Mouse (Mus musculus): Measurements from ENCODE around the gene Sh3pxd2a.

The Sh3pxd2a gene

DNA sequence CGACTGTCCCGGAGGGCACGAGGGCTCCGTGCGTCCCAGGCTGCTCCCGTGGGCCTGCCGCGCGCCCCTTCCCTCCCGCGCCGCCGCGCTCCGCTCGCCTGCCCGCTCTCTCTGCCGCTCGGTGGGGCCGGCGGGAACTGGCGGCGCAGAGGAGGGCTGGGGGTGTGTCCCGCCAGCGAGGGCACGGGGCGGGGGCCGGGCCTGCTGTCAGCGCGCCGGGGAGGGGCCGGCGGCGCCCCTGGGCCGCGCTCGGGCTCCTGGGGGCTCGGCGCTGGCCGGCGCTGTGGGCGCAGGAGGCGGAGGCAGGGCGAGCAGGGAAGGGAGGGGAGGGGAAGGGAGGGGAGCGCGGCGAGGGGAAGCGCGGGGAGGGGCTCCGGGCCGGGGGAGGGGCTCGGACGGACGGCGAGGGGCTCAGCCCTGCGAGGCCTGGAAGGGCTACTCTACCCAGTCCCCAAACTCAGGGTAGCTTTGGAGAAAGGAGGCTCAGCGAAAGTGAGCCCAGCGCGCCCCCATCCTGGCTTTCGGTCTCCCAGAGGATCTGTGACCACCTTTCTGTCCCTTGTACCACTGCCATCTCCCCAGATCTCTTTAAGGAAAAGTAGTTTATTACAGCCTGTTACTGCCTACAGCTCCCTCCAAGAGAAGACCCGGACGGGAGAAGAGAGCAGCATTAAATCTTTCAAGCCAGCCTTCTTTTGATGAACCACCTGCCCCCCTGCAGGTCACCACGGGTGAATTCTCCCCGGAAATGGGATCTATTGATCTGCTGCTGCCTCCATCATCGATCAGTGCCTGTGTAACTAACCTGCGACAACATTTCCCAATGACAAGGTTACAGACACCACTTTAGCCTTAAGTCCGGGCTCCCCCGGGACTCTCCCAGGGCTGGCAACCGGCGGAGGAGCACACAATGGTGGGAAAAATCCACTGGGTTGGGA lies at the start of gene Sh3pxd2a:
Gene Sh3pxd2a, minus strand, starts transcription at position 98 of the 938 bp plus-strand sequence.
- peak in 1 of 2 experiments; percentile 54 for DNase-seq (ENCODE audit: low spot score in 2 of 2)

DNA sequence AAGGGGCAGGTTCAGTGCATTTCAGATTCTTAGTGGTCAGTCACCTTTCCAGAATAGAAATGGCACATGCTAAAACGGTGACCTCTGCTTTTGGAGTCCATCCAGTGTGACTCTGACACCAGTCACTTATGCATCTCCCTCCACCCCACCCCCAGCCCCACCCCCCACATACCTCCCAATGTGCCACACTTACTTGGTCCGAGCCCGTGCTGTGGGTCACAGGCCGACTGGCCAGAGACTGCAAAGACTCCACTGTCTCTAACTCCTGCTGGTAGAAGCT lies 49.4 kb upstream of the Sh3pxd2a start:
- no peak for DNase-seq (ENCODE audit: low spot score in 2 of 2)

DNA sequence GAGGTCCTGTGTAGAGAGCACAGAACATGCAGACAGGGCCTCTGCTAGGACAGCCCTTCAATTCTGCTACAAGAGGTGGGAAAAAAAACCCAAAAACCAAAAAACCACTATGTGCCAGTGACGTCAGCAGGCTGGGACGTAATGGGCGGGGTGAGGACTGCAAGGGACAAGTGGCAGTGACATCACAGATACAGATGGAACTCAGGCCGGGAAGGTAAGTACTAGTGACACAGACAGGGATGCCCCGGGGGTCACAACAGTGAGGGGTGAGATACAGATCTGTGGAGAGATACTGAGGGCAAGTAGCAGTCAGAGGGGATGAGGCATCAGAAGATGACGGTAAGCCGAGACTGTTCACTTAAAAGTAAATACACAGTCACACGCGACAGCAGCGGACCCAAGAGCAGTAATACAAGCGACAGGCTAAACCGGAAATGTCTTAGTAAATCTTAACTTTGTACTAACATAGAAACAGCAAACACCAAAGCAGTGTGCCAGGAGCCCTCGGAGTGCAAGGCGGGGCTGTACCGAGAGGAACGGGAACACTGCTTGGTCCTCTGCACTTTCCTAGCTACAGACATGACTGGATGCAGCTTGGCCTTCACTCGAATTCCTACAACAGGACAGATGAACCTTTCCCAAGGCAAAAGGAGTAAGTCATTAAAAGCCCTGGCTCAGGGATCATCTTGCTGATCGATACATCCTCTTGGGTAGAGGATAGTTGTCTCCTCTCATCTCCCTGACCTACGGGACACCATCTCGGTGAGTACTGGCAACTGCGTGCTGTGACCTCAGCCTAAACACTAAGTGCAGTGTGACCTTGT lies 48.8 kb upstream of the Sh3pxd2a start:
- DNase-seq (ENCODE audit: low spot score in 2 of 2), result no peak

DNA sequence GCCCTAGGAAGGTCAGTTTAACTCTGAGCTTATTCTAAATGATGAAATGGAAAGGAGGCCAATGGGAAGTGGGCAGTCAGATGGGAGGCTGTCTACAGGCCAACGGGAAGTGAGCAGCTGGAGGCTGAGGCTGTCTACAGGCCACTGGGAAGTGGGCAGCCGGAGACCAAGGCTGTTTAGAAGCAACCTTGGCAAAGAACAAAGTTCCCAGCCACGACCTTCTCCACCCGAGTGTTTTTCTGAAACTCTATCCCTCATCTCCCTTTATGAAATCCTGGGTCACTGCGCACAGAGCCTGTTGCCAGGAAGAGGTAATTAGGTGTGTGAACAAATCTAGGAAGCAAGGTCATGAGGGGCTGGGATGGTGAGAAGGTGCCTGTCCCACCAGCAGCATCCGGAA lies 47.8 kb upstream of the Sh3pxd2a start:
- DNase-seq (ENCODE audit: low spot score in 2 of 2), result no peak

DNA sequence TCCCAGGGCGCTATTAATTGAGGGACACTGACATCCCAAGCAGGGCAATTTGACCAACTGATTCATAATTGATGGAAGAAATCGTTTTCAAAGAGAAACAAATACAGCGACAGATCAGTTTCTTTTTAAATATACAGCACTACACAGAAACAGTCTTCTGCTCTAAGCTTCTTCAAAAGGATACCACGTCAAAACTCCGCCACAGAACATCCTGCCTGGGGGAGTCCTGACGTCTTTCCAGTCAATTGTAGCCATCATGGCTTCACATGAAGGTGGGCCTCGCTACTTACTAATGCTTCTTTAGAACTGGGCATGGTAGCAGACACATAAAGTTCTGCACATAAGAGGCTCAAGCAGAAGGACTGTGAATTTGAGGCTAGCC lies 47.1 kb upstream of the Sh3pxd2a start:
- no peak for DNase-seq (ENCODE audit: low spot score in 2 of 2)

DNA sequence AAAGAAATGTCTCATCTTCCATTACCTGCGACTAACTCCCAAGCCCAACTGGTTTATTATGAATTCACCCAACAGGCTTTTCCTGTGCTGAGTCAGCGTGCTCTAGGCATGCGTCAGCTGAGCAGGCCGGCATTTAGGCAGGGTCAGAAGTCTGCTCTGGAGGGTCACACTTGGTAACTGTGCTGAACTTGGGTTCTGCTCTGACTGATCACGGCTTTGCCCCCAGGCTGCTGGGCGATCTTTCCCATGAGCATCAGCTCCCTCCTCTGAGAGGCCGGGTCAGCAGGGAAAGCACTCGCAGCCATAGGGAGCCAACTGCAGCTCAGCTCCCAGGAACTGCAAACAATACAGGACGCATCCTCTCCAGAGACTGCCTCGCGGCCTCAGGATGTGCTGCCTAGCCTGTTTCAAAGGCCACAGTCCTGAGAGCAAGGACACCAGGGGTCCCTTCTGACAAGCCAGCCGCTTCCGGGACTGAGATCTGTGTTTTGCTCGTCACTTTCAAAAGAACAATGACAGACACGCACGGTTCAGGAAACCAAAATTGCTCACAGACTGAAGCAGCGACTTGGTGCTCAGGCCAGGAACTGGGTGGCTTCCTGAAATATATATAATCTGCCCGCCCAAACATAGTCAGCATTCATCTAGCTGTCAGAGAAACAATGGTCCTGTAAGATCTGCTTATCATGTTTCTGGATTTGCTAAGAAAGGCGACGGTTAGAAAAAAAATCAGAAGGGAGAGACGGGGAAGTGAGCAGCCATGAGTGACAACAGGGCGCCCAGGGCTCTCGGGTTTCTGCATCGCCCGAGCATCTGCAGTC lies 46.5 kb upstream of the Sh3pxd2a start:
- no peak for DNase-seq (ENCODE audit: low spot score in 2 of 2)

DNA sequence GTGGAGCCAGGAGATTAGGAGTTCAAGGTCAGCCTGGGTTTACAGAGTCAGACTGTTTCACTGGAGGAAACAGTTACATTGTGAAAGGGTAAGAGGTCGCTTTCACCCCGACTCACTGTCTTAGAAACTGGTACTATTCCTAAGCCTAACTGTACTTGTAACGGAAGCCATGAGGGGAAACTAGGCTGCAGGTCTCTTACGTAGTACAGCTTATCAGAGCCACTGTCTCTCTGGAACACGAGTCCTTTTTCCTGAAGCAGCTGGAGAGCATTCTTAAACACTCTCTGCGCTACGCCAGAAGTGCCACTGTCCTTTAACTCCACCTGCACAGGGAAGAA lies 45.9 kb upstream of the Sh3pxd2a start:
- DNase-seq (ENCODE audit: low spot score in 2 of 2), result no peak

DNA sequence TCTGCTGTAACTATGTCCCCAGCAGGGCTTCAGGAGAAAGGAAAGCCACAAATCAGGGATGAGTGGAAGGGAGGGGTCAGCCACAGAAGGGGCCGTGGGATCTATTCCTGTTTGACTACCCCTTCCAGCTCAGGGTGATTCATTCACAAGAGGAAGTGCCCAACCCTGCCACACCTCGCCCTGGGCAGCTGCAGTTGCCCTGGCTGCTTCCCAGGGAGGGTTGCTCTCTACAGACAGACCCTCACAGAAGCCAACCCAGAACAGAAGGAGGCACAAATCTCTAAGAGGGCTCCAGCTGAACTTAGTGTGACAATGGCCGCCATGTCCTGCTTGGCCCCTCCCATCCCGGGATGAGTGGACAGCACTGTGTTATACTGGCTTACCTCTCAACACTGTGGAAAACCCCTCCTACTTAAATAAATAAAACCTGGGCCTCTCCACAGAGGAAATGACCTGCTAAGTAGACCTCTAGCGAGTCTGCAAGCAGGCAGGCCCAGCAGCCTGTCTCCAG lies 44.6 kb upstream of the Sh3pxd2a start:
- DNase-seq (ENCODE audit: low spot score in 2 of 2), result no peak

DNA sequence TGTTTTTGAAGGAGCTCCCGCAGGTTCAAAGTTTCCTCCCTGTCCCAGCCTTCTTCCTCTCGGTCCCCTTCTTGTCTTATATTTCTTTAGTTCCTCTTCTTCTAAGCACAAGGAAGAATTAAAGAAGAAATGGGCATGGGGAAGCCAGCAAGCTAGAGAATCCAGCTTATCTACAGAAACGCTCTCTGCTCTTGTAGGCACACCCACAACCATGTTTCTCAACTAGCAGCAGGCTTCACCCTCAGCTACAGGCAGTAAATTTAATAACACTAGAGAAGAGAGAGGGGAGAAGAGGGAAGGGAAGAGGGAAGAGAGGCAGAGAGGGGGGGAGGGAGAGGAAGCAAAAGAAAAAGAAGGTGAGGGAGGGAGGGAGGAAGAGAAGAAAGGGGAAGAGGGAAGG lies 44.0 kb upstream of the Sh3pxd2a start:
- no peak for DNase-seq (ENCODE audit: low spot score in 2 of 2)

DNA sequence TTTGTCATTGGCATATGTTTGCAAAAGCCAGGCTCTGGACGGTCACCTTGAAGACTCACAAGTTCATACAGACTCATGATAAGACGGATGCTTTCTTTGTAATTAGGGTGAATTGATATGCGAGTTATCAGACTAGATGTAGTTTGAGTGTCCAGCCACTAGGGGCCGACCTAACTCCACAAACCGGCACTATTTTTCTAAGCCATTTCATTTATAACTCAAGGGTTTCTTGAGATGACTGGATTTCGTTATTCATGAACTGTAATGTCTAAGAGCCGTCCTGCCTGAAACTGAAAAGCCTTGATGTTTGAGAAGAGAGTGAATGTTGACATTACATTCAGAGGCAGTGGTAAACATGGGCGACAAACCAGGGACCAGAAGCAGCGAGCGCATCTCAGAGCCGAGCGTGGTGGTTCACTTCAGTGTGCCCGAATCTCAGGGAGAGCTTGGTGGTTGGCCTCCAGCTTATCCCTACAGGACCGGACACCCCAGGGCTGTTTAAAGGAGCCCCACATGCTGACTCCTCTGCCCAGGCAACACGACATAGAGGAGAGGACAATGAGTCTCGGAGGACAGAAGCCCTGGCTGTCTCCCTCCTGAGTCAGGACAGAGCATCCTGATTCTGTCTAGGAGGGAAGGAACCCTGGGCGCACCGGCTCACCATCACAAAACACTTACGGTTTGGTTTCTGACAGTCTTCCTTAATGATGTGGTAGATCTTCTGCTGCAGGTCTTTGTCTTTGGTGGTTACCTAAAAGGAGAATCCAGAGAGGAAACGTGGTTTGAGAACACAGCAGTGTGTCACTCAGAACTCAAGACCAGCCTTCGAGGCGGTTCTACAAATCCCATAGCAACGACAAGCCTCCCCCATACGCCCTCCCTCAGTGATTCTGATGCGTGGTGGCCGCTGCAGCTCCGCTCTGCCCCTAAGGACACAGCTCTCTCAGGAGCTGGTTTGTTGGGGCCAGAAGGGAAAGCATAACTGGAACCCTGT lies 43.2 kb upstream of the Sh3pxd2a start:
- peak in 1 of 2 experiments; percentile 62 for DNase-seq (ENCODE audit: low spot score in 2 of 2)

DNA sequence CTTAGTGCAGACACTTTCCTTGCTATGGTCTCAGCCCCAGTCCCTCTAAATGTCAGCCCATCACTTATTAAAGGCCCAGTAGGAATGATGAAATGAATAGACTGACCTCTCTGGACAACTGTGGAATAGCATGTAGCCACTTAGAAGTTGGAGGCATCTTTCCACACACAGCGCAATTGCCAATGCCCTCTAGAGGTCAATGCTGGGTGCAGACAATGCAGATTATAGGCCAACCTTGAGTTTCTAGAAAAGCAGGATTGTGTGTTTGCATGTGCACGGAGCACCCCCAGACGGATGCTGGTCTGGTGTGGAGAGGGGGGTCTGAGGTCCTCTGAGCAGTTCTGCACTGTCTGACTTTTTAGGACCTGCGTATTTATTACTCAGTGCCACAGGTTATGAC lies 39.4 kb upstream of the Sh3pxd2a start:
- DNase-seq (ENCODE audit: low spot score in 2 of 2), result no peak

DNA sequence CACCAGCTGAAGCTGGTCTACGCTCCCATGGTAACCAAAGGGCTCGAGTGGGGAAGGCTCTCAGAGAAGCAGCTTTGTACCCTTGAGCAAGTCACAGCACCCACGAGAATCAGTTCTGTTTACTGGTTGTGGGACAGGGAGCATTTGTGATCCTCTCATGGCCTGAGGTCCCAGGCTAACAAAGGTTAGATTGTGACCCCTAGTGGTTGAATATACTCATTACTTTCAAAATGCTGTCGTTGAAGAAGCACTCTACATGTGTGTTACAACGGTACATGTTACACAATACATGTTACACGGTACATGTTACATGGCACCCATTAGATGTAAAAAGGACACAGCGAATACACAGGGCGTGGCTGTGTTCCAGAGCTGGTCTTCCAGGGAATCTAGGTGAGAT lies 38.4 kb upstream of the Sh3pxd2a start:
- no peak for DNase-seq (ENCODE audit: low spot score in 2 of 2)

DNA sequence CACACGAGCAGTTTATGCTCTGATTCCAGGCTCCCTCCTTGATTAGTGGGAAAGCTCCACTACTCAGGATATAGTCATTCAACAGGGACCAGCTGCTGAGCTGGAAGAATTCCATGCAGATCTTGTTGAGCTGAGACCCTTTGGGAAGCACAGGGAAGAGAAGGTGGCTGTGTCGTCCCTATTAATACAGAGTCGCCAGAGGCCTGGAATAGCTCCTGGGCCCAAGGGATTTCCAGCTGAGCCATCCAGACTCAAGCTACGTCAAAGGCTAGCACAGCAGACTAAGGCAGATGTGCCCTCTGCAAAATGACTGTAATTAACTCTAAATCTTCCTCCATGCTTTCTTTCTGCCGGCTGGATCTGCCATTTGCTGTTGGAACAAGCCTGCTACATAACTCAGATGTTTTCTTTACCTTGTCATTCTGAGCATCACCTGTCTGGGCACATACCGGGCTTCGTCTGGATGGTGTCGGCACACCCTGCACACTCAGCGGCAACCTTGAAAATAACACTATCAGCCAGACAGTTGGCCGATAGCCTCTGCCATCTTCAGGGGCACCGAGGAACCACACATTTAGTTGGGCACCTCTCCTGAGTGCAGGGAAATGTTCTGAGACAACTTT lies 36.3 kb upstream of the Sh3pxd2a start:
- DNase-seq (ENCODE audit: low spot score in 2 of 2), result no peak

DNA sequence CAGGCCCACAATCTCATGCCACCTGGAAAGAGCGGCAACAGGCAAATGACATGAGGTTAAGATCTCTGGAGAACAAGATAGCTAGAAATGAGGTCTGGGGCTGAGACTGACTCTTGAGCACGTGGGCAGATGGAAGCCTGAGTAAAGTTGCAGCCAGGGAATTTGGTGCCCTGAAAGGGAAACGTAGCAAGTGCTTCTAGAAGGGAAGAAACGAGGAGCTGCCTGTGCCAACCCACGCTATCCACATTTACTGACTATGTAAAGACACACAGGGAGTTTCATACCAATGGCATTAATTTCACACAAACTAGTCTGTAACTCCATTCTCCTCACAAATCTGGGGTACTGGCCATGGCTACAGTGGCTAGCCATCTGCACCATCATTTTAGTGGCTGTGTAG lies 35.6 kb upstream of the Sh3pxd2a start:
- no peak for DNase-seq (ENCODE audit: low spot score in 2 of 2)

DNA sequence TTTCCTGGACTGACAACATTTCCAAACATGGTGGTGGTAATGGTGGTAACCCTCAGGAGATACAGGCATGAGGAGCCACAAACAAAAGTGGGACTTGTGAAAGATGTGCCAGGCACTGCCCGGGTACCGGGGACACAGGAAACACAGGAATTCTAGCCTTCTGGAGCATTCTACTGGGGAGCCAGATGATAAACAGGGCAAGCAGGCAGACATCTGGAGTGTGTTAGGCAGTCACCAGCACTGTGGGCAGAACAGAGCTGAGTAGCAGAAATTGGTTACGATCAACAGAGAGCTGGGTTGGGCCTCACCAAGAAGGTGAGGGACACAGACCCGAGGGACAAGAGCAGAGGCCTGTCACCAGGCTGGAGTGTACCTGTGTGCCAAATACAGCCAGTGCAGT lies 34.7 kb upstream of the Sh3pxd2a start:
- no peak for DNase-seq (ENCODE audit: low spot score in 2 of 2)

DNA sequence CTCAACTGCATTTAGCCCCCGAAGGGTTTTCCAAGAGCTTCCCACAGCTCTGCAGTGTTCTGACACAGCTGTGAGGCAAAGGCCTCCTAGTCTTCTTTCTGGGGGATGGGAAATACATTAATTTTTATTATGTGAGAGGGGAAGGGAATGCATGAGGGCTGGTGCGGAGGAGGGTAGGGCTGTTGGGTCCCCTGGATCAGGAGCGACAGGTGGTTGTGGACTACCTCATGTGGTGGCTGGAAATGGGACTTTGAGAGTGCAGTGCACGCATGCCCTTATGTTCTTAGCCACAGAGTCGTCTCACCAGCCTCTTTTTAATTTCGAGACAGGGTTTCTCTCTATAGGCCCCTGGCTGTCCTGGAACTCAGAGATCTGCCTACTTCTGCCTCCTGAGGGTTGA lies 33.5 kb upstream of the Sh3pxd2a start:
- DNase-seq (ENCODE audit: low spot score in 2 of 2), result no peak

DNA sequence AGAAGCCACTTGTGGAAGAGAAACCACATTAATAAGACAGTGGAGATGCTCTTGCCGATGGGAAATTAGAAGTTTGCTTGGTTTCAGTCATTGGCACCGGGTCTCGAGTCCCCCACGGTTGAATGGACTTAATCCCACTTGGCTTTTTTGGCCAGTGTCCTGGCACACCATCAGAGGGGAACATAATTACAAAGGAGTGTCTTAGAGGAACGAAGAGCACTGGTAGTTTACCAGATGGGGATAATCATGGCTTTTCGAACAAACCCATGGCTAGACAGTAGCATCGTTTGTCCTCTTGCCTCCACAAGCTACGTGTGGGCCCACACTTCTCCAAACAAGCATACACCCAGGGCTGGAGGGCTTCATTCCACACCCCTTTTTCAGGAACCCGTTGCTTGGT lies 33.1 kb upstream of the Sh3pxd2a start:
- DNase-seq (ENCODE audit: low spot score in 2 of 2), result no peak

DNA sequence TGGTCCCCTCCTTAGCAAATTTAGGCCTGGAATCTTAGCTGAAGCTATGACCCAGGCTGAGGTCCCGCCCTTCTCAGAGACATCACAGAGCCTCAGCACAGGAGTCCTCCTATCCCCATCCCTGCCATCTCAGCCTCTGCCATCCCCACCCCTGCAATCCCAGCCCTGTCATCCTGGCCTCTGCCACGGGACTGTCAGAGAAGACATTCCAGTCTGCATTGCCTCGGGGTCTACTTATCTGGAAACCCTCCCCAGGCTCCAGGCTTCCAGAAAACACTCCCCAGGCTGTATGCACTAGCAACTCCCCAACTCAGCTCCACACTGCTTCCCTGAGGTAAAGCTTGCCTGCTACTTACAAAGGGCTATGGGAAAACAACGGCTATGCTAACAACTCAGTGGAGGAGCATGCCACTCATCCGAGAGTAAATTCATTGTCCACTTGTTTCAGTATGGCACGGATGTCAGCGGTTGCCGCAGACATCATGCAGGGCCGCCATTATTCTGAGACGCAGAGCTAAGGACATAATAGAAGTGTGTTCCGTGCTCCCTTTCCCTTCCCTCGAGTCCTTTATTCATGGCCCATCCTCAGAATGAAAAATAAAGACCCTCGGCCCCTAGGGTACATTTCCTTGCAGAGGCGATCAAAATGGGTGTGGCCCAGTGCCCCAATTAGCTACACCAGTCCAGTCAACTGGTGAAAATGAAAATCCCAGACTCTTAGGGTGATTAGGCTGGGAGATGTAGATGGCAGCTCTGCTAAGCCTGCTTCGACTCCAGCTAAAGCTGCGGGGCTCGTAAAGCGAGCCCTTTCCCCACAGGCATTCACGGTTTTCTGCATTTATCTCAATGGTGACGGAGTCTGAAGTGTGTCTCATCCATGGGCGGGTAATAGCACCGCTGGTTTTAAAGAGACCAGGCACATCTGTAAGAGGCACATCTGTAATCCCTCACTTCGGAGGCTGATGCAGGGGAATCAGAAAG lies 29.1 kb upstream of the Sh3pxd2a start:
- DNase-seq (ENCODE audit: low spot score in 2 of 2), result no peak

DNA sequence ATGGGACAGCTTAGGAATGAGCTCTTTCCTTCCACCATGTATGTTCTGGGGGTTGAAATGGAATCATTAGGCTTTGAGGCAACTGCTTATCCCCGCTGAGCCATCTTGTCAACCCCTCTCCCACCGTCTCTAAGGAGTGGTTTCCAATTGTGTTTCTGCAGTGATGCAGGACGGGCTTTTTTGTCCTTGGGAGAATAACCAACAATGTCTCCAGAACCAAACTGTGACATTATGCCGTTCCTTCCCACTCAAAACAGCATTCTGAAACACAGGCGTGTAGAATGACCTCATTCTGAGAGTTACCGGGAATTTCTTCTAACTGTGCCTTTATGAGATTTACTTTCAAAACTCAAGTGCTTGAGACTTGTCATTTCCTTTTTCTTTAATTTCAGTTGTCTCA lies 28.2 kb upstream of the Sh3pxd2a start:
- DNase-seq (ENCODE audit: low spot score in 2 of 2), result no peak
